Mouse (Mus musculus) cerebellum, postnatal 4 days (tissue): ENCODE results near the gene Fahd2a.
A peak's percentile ranks its signal among the peaks of the same experiment; 100 is the strongest.

Source experiments
- DNase-seq, 2 experiments: peaks; one replicate each; pipeline ENCODE4 v3.0.0; 2022; ENCODE audit warnings: low spot score in 2 of 2, mixed read lengths in 1 of 2

Gene Fahd2a

GRCm38 (mm10) chr2:127433487-127434295, 10.7 kb downstream of the Fahd2a start:
- DNase-seq = no peak

GRCm38 (mm10) chr2:127430238-127430637, 14.1 kb downstream of the Fahd2a start:
- peak in 1 of 2 experiments; percentile 31 for DNase-seq

- DNase-seq = no peak
Observed at GRCm38 (mm10) chr2:127424977-127425376, 19.4 kb downstream of the Fahd2a start, which contains the start of gene Gpat2. Gpat2 (plus strand) TSS chr2:127425199.

GRCm38 (mm10) chr2:127418266-127418970, 25.9 kb downstream of the Fahd2a start:
- DNase-seq = no peak

GRCm38 (mm10) chr2:127416706-127417105, 27.7 kb downstream of the Fahd2a start:
- no peak for DNase-seq

- no peak for DNase-seq
Observed at GRCm38 (mm10) chr2:127415806-127416205, 28.6 kb downstream of the Fahd2a start.

- DNase-seq = no peak
Observed at GRCm38 (mm10) chr2:127411126-127411525, 33.2 kb downstream of the Fahd2a start.

- no peak for DNase-seq
Observed at GRCm38 (mm10) chr2:127398738-127399137, 45.6 kb downstream of the Fahd2a start.

DNA sequence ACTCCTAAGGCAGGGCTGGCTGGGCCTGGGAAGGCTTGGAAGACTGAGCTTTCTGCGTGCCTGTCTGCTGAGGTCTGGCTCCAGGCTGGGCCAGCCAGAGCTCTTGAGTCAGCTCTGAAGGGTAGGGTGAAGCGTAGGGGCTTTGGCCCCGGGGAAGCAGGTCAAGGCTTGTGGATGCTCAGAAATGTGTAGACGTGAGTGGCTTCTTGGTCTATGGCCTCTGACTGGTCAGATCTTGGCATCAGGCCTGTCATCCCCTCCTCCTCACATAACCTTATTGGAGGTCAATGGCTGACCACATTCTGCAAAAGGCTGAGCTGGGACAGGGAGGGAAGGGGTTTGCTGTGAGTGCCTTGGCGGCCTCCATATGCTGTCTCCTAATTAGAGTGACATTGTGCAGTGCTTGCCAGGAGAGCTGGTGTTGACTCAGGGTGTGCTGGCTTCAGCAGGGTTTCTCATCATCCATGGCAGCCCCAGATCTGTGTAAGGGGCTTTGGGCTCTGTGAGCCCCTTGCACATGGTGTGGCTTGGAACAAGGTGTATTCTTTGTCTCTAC, 49.7 kb downstream of the Fahd2a start:
- no peak for DNase-seq

GRCm38 (mm10) chr2:127391323-127391722, 53.0 kb downstream of the Fahd2a start:
- no peak for DNase-seq

DNA sequence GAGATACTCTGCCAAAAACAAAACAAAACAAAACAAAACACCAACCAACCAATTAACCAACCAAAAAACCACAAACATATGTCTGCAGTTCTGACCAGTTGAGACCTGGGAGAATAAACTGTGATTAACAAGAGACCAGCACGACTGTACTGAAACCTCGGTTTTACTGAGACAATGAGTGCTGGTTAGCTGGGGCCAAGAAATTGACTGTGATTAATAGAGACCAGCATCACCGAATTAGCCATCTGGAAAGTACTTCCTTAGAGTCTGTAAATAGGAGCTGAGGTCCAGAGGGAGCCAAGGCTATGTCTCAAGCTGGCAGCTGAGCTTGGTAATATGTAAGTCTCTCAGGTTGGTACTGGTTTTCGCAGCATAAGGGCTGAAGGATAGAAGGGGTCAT, 53.5 kb downstream of the Fahd2a start:
- DNase-seq = no peak

DNA sequence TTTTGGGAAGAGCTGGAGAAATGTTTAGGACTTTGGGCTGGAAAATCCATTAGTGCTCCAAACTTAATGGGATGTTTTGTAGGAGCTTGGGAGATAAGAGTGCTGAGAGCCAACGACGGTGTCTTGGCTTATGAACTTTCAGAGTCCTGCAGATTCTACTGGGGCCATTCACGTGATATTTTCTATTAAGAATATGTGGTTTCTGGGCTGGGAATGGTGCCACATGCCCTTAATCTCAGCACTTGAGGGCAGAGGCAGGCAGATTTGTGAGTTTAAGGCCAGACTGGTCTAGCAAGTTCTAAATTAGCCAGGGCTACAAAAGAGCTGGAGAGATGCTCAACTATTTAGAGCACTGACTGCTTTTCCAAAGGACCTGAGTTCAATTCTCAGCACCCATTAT, 54.0 kb downstream of the Fahd2a start:
- no peak for DNase-seq

GRCm38 (mm10) chr2:127387521-127387920, 56.8 kb downstream of the Fahd2a start:
- no peak for DNase-seq
